Mouse (Mus musculus) G1E-ER4 (cell line): ENCODE results near the gene Nrxn3. TPM values are rescaled to one million over a fixed set of nuclear protein-coding genes. Genes with fewer than 3 reads are reported as not detected.

ENCODE experiments used
- GATA1 ChIP-seq: IDR thresholded peaks from one replicate; pipeline ENCODE4 v1.8.0; 2012; ENCODE audit warnings: low read length, inconsistent platforms
- polyA plus RNA-seq: library from polyadenylated mRNA; stranded (reverse); fragments of >175 nt; gene quantifications from 2 replicates; pipeline ENCODE4 v1.2.3, GENCODE M21; 2012

Nrxn3 gene
- polyA plus RNA-seq, 1 experiment: not detected

- TF ChIP-seq GATA1: no peak
Measured at GRCm38 (mm10) chr12:88952937-88953600, 230.4 kb downstream of the Nrxn3 start.

- no peak for TF ChIP-seq GATA1
Measured at GRCm38 (mm10) chr12:88953801-88954200, 231.1 kb downstream of the Nrxn3 start.

GRCm38 (mm10) chr12:88957431-88957830 lies 234.8 kb downstream of the Nrxn3 start:
- TF ChIP-seq GATA1: no peak

DNA sequence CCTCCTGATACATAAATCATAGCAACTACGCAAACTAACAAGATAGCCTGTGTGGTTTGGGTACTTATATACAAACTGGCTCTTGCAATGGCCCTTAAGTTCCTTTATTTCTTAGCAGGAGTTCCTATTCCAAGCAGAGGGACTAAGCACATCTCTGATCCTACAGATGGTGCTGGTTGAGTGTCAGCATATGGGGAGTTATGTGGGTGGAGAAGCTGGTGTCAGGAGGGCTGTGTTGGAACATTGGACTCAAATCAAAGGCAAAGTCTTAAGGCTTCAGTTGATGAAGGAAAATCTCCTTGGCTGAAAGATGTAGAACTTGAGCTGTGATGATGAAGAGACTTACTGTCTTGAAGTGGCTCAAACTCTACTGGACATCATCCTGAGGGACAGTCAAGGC lies 238.1 kb downstream of the Nrxn3 start:
- TF ChIP-seq GATA1: no peak

- no peak for TF ChIP-seq GATA1
Measured at GRCm38 (mm10) chr12:88966329-88966728, 243.7 kb downstream of the Nrxn3 start.

GRCm38 (mm10) chr12:88976621-88977020 lies 253.9 kb downstream of the Nrxn3 start:
- TF ChIP-seq GATA1: no peak

GRCm38 (mm10) chr12:88983688-88984330 lies 261.1 kb downstream of the Nrxn3 start:
- TF ChIP-seq GATA1: no peak

DNA sequence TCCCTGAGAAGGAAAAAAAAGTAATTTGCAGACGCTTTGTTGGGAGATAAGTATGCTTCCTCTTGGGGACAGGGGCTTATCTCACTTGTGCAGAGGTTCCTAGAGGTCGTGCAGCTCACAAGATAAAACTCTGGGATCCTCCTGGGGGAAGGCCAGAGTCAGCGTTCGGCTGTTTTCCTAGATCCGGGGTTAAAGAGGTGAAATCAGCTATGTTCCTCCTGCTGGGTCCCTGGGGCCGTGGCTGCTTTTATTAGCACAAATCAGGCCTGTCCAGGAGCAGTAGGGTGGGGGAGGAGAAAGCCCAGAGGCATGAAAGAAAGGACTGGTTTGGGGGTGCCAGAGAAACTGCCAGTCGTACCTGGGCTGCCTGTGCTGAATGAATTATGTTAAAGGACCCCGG lies 261.7 kb downstream of the Nrxn3 start:
- peak; percentile 34 for TF ChIP-seq GATA1

DNA sequence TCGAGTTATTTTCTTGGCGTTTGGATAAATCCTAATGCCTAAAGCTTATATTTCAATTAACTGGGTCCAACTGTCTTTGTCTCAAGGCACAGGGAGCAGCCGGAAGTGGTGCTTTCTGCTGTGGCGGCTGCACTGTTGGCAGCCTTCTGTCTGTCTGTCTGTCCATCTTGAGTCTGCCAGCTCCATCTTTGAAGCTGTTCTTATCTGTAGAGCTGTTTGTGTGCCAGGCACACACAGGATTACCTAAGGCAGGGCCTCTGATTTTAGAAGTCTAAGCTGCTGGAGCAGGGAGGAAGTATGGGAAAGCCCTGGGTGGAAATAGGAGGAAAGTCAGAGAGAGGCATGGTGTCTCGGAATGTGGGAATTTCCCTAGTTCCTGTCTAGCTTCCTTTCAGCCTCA lies 262.1 kb downstream of the Nrxn3 start:
- TF ChIP-seq GATA1: no peak

DNA sequence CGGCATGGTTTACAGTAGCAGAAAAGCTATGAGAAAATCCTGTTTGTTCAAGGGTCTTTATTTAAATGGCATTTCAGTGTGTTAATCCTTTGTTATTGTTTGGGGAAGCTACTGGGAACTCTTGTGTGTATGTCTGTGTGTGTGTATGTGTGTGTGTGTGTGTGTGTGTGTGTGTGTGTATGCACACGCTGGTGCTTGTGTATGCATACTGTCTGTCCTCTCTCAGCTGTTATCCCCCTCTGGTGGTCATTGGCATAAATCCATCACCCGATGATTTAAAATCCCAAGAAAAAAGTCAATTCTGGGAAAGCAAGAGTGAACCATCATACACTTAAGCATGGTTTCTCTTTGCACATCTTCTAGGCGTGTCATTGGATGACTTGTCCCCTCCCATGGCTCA lies 264.4 kb downstream of the Nrxn3 start:
- TF ChIP-seq GATA1: no peak

- TF ChIP-seq GATA1: no peak
Measured at GRCm38 (mm10) chr12:88990753-88991152, 268.1 kb downstream of the Nrxn3 start.

GRCm38 (mm10) chr12:88992141-88992540 lies 269.5 kb downstream of the Nrxn3 start:
- no peak for TF ChIP-seq GATA1

GRCm38 (mm10) chr12:88993788-88994187 lies 271.1 kb downstream of the Nrxn3 start:
- no peak for TF ChIP-seq GATA1

GRCm38 (mm10) chr12:89016436-89016835 lies 293.8 kb downstream of the Nrxn3 start:
- no peak for TF ChIP-seq GATA1

DNA sequence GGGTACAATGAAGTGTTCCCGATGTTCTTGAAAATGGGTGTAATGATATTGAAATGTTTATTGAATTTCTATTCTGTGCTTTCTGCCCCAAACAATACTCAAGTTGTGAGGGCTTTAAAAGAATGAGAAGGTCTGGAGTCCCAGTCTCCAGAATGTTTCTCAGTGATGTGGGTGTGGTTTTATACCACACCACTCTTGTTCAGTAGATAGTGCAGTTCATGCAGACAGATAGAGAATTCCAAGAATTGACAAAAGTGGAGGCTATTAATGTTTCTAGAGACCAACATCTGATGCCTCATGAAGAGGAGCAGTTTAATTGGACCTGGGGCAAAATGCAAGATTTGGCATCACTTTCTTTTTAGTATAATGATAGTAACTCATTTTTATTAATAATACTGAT lies 302.5 kb downstream of the Nrxn3 start:
- no peak for TF ChIP-seq GATA1

GRCm38 (mm10) chr12:89035984-89036618 lies 313.4 kb downstream of the Nrxn3 start:
- no peak for TF ChIP-seq GATA1

GRCm38 (mm10) chr12:89040151-89040550 lies 317.5 kb downstream of the Nrxn3 start:
- no peak for TF ChIP-seq GATA1
